Mouse (Mus musculus) liver, embryonic 14.5 days (tissue): ENCODE data around the gene Daxx. TPM values are rescaled to one million over a fixed set of nuclear protein-coding genes. Genes with fewer than 3 reads are reported as not detected.

Source experiments
- ATAC-seq: fragments of 200-750 bp; cut with Nextera tagmentation; 2 replicates; pipeline ENCODE4 v1.8.0; 2017; ENCODE audit warnings: moderate number of reproducible peaks, mild to moderate bottlenecking, moderate library complexity; ENCODE audit not compliant: insufficient read depth
- DNase-seq, 3 experiments: peaks; one replicate each; pipeline ENCODE4 v3.0.0-alpha.2; 2012 to 2013; ENCODE audit warnings: low read depth in 3 of 3, low spot score in 3 of 3
- H3K27ac ChIP-seq: fragments of 300-500 bp; sonication (generic); 2 replicates; pipeline ENCODE4 v1.5.1; 2014; ENCODE audit warnings: moderate library complexity, mild to moderate bottlenecking, control low read depth, inconsistent platforms
- H3K27me3 ChIP-seq: fragments of 300-500 bp; sonication (generic); 2 replicates; pipeline ENCODE4 v1.6.1; 2014; ENCODE audit warnings: mild to moderate bottlenecking, low read length, moderate library complexity; ENCODE audit not compliant: control insufficient read depth, insufficient read depth
- H3K36me3 ChIP-seq: fragments of 300-500 bp; sonication (generic); replicated peaks from 2 replicates; pipeline ENCODE4 v1.6.1; 2014; ENCODE audit warnings: low read depth; ENCODE audit not compliant: control insufficient read depth, insufficient read depth
- H3K4me1 ChIP-seq, 2 experiments: fragments of 200-500 bp in 1 of 2; fragments of 300-500 bp in 1 of 2; sonication (generic) in 1 of 2; replicated peaks; 2 replicates each; pipeline ENCODE4 v1.6.1; 2012 to 2014; ENCODE audit warnings: antibody characterized with exemption in 1 of 2, inconsistent platforms in 1 of 2, low read length in 1 of 2; ENCODE audit not compliant: control insufficient read depth in 2 of 2, insufficient read depth in 2 of 2
- H3K4me2 ChIP-seq: fragments of 300-500 bp; sonication (generic); 2 replicates; pipeline ENCODE4 v1.6.1; 2014; ENCODE audit warnings: low read depth, mild to moderate bottlenecking, control low read depth, moderate library complexity
- H3K4me3 ChIP-seq, 2 experiments: fragments of 200-500 bp in 1 of 2; fragments of 300-500 bp in 1 of 2; sonication (generic) in 1 of 2; 2 replicates each; pipeline ENCODE4 v1.5.1; 2012 to 2014; ENCODE audit warnings: low read depth in 2 of 2, low read length in 2 of 2, mild to moderate bottlenecking in 2 of 2, control low read depth in 1 of 2, inconsistent platforms in 1 of 2, moderate library complexity in 1 of 2; ENCODE audit not compliant: insufficient read depth in 1 of 2
- H3K9ac ChIP-seq: fragments of 300-500 bp; sonication (generic); replicated peaks from 2 replicates; pipeline ENCODE4 v1.6.1; 2014; ENCODE audit warnings: mild to moderate bottlenecking, control low read depth, moderate library complexity
- H3K9me3 ChIP-seq: fragments of 300-500 bp; sonication (generic); 2 replicates; pipeline ENCODE4 v1.6.1; 2016; ENCODE audit warnings: low read length, mixed read lengths; ENCODE audit not compliant: control insufficient read depth
- CTCF ChIP-seq: IDR thresholded peaks from 2 replicates; pipeline ENCODE4 v1.5.1; 2016; ENCODE audit warnings: antibody characterized with exemption, low read depth, control low read depth
- EP300 ChIP-seq: IDR thresholded peaks from 2 replicates; pipeline ENCODE4 v1.6.1; 2016; ENCODE audit warnings: antibody characterized with exemption, low read depth
- WGBS: fragments of 180-500 bp; shearing (Covaris S2); extraction: QIAGEN DNeasy Blood & Tissue Kit; methylation state at CpG from one replicate; pipeline ENCODE4 v1.1.7; 2014; ENCODE audit not compliant: insufficient replicate concordance; 5-methylcytosine and 5-hydroxymethylcytosine counted together
- polyA plus RNA-seq, 2 experiments: library from polyadenylated mRNA; depleted of rRNA in 1 of 2; stranded (reverse) in 1 of 2; unstranded in 1 of 2; fragments of >200 nt; fragmentation: Nextera tagmentation in 1 of 2; extraction: Ambion mirVana in 1 of 2; gene quantifications; 2 replicates each; pipeline versions ENCODE4 v1.2.1 to v1.2.3; 2012 to 2014

The Daxx gene
- polyA plus RNA-seq, 2 experiments = 14.7 to 15.3 TPM

GRCm38 (mm10) chr17:33940981-33941380, 31.8 kb downstream of the Daxx start:
- WGBS = under 1% methylated on average over 26 of the region's 26 CpGs
- peak overlapping the region; percentile 91 for H3K9ac ChIP-seq
- peak; percentile 9; the same call in 1 of the 2 replicates for ATAC-seq
- H3K27ac ChIP-seq = no peak overlapping the region
- no peaks in the 10 kb centered on the region for H3K9me3 ChIP-seq
- TF ChIP-seq EP300 (no peak), CTCF (no peak)
- peak overlapping the region; percentile 77 for H3K4me2 ChIP-seq
- peaks cover 5 to 12% of the 10 kb centered on the region in 2 experiments; a peak in 3 of 4 replicates for H3K4me1 ChIP-seq
- peak overlapping the region; percentile 97 to 99 for H3K4me3 ChIP-seq
- no peaks in the 10 kb centered on the region for H3K27me3 ChIP-seq
- no peaks in the 10 kb centered on the region; the same call in none of the 2 replicates for H3K36me3 ChIP-seq
- DNase-seq = no peak

- Histone ChIP-seq H3K4me3 (peak overlapping the region; percentile 97 to 99), H3K36me3 (no peaks in the 10 kb centered on the region; the same call in none of the 2 replicates), H3K27me3 (no peaks in the 10 kb centered on the region), H3K9me3 (no peaks in the 10 kb centered on the region), H3K4me2 (peak overlapping the region; percentile 77), H3K9ac (peak overlapping the region; percentile 91), H3K4me1 (peaks cover 5 to 12% of the 10 kb centered on the region in 2 experiments; a peak in 3 of 4 replicates), H3K27ac (no peak overlapping the region)
- DNase-seq (no peak), ATAC-seq (no peak)
- 33% methylated on average over 19 of the region's 19 CpGs for WGBS
- TF ChIP-seq EP300 (no peak), CTCF (no peak)
These were observed 32.2 kb downstream of the Daxx start for GRCm38 (mm10) chr17:33941381-33941780.

DNA sequence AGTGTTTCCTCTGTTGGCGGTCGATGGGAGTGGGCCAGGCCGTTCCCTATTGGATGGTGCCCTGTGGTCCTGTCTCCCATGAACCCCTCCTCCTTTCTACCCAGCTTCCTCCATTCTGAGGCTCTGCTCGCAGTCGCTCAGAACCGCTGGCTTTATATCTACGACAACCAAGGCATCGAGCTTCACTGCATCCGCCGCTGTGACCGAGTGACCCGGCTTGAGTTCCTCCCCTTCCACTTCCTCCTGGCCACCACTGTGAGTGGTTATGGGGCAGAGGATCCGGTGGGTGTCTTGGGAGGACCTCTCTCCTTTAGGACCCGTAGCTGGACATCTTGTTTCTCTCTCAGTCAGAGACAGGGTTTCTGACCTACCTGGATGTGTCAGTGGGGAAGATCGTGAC, 34.2 kb downstream of the Daxx start:
- WGBS = 81% methylated on average over 15 of the region's 15 CpGs
- Histone ChIP-seq H3K36me3 (no peaks in the 10 kb centered on the region; the same call in none of the 2 replicates), H3K27me3 (no peaks in the 10 kb centered on the region), H3K9me3 (no peaks in the 10 kb centered on the region), H3K27ac (no peak overlapping the region), H3K4me2 (no peak overlapping the region), H3K9ac (no peak overlapping the region), H3K4me1 (peaks cover 5 to 12% of the 10 kb centered on the region in 2 experiments; a peak in 3 of 4 replicates), H3K4me3 (no peak overlapping the region)
- ATAC-seq = no peak
- DNase-seq = no peak
- TF ChIP-seq CTCF (no peak), EP300 (no peak)

- DNase-seq = no peak
- Histone ChIP-seq H3K9ac (no peak overlapping the region), H3K4me3 (no peak overlapping the region), H3K27ac (no peak overlapping the region), H3K9me3 (no peaks in the 10 kb centered on the region), H3K27me3 (no peaks in the 10 kb centered on the region), H3K4me2 (no peak overlapping the region), H3K4me1 (peaks cover 4 to 7% of the 10 kb centered on the region in 2 experiments), H3K36me3 (peaks cover 9% of the 10 kb centered on the region)
- 50% methylated on average over 10 of the region's 10 CpGs for WGBS
- no peak for ATAC-seq
- TF ChIP-seq EP300 (no peak), CTCF (no peak)
These were observed 38.3 kb downstream of the Daxx start for GRCm38 (mm10) chr17:33947430-33948089.

- Histone ChIP-seq H3K27me3 (no peaks in the 10 kb centered on the region), H3K27ac (no peak overlapping the region), H3K9ac (no peak overlapping the region), H3K9me3 (no peaks in the 10 kb centered on the region), H3K36me3 (peaks cover 16% of the 10 kb centered on the region), H3K4me3 (no peak overlapping the region), H3K4me2 (no peak overlapping the region), H3K4me1 (peaks cover 7 to 14% of the 10 kb centered on the region in 2 experiments)
- TF ChIP-seq CTCF (no peak), EP300 (no peak)
- ATAC-seq (no peak), DNase-seq (no peak)
- WGBS = 76% methylated on average over 22 of the region's 22 CpGs
These were observed 39.1 kb downstream of the Daxx start for GRCm38 (mm10) chr17:33948090-33948904.
